Mouse (Mus musculus) forebrain, embryonic 10.5 days (tissue): ENCODE measurements around the gene Btbd9. TPM values are rescaled to one million over a fixed set of nuclear protein-coding genes. Genes with fewer than 3 reads are reported as not detected.
A peak's percentile ranks its signal among the peaks of the same experiment; 100 is the strongest.

ENCODE experiments used
- DNase-seq: peaks from one replicate; pipeline ENCODE4 v3.0.0-alpha.2; 2017; ENCODE audit warnings: low spot score; ENCODE audit errors: extremely low spot score
- H3K27ac ChIP-seq: fragments of 300-500 bp; sonication (generic); 2 replicates; pipeline ENCODE4 v1.5.1; 2016; ENCODE audit warnings: mild to moderate bottlenecking
- H3K27me3 ChIP-seq: fragments of 300-500 bp; sonication (generic); 2 replicates; pipeline ENCODE4 v1.6.1; 2016; ENCODE audit warnings: mild to moderate bottlenecking; ENCODE audit not compliant: poor library complexity, severe bottlenecking
- H3K36me3 ChIP-seq: fragments of 300-500 bp; sonication (generic); replicated peaks from 2 replicates; pipeline ENCODE4 v1.6.1; 2016; ENCODE audit warnings: mild to moderate bottlenecking, moderate library complexity
- H3K4me1 ChIP-seq: fragments of 300-500 bp; sonication (generic); 2 replicates; pipeline ENCODE4 v1.6.1; 2016
- H3K4me3 ChIP-seq: fragments of 300-500 bp; sonication (generic); 2 replicates; pipeline ENCODE4 v1.5.1; 2016; ENCODE audit warnings: mild to moderate bottlenecking, moderate library complexity
- H3K9me3 ChIP-seq: fragments of 300-500 bp; sonication (generic); 2 replicates; pipeline ENCODE4 v1.6.1; 2016; ENCODE audit warnings: mild to moderate bottlenecking, moderate library complexity
- WGBS: fragments of 180-500 bp; shearing (Covaris S2); methylation state at CpG from one replicate; pipeline ENCODE4 v1.1.7; 2016; 5-methylcytosine and 5-hydroxymethylcytosine counted together
- polyA plus RNA-seq: library from polyadenylated mRNA; unstranded; fragments of >200 nt; fragmentation: Nextera tagmentation; extraction: Ambion mirVana; gene quantifications from 2 replicates; pipeline ENCODE4 v1.2.1, GENCODE M21; 2016

The Btbd9 gene
- polyA plus RNA-seq, 1 experiment from 2014 or later, result 57.8 TPM

GRCm38 (mm10) chr17:30402871-30403270, 173.4 kb downstream of the Btbd9 start:
- Histone ChIP-seq H3K9me3 (0 out of 2 replicates have a peak, but pooled peaks cover 3% of the 10 kb centered on the region), H3K4me1 (peaks cover 4% of the 10 kb centered on the region; the same call in 1 of the 2 replicates), H3K27ac (no peak overlapping the region), H3K36me3 (peaks cover 2% of the 10 kb centered on the region; the same call in 1 of the 2 replicates), H3K4me3 (no peak overlapping the region), H3K27me3 (no peaks in the 10 kb centered on the region)
- WGBS, result 93% methylated on average over 3 of the region's 3 CpGs
- no peak for DNase-seq

GRCm38 (mm10) chr17:30395261-30395660, 181.0 kb downstream of the Btbd9 start:
- no peak overlapping the region for H3K27ac ChIP-seq
- peaks cover 4% of the 10 kb centered on the region; the same call in 1 of the 2 replicates for H3K9me3 ChIP-seq
- peaks cover 4% of the 10 kb centered on the region; the same call in 1 of the 2 replicates for H3K36me3 ChIP-seq

GRCm38 (mm10) chr17:30392031-30392430, 184.3 kb downstream of the Btbd9 start:
- Histone ChIP-seq H3K27ac (no peak overlapping the region), H3K27me3 (no peaks in the 10 kb centered on the region), H3K36me3 (0 out of 2 replicates have a peak, but pooled peaks cover 4% of the 10 kb centered on the region), H3K9me3 (peaks cover 4% of the 10 kb centered on the region; the same call in 1 of the 2 replicates), H3K4me1 (peaks cover 3% of the 10 kb centered on the region; the same call in 1 of the 2 replicates), H3K4me3 (no peak overlapping the region)
- no peak for DNase-seq
- WGBS, result 95% methylated on average over 4 of the region's 4 CpGs

More at GRCm38 (mm10) chr17:30395261-30395660, 181.0 kb downstream of the Btbd9 start:
- no peak overlapping the region for H3K4me3 ChIP-seq
- 86% methylated on average over 4 of the region's 4 CpGs for whole genome bisulfite sequencing
- DNase-seq, result no peak
- no peaks in the 10 kb centered on the region for H3K27me3 ChIP-seq
- peaks cover 3% of the 10 kb centered on the region; the same call in 1 of the 2 replicates for H3K4me1 ChIP-seq

- no peak for DNase-seq
- WGBS, result 89% methylated on average over 1 of the region's 1 CpGs
- Histone ChIP-seq H3K4me1 (peaks cover 3% of the 10 kb centered on the region; the same call in 1 of the 2 replicates), H3K27me3 (no peaks in the 10 kb centered on the region), H3K36me3 (0 out of 2 replicates have a peak, but pooled peaks cover 4% of the 10 kb centered on the region), H3K4me3 (no peak overlapping the region), H3K27ac (no peak overlapping the region), H3K9me3 (no peaks in the 10 kb centered on the region)
Measured at GRCm38 (mm10) chr17:30391220-30391619, 185.1 kb downstream of the Btbd9 start.

GRCm38 (mm10) chr17:30389686-30390085, 186.6 kb downstream of the Btbd9 start:
- Histone ChIP-seq H3K4me1 (peaks cover 3% of the 10 kb centered on the region; the same call in 1 of the 2 replicates), H3K9me3 (no peaks in the 10 kb centered on the region), H3K36me3 (no peaks in the 10 kb centered on the region), H3K27ac (no peak overlapping the region), H3K27me3 (no peaks in the 10 kb centered on the region), H3K4me3 (no peak overlapping the region)
- DNase-seq, result no peak

GRCm38 (mm10) chr17:30388817-30389216, 187.5 kb downstream of the Btbd9 start:
- DNase-seq, result no peak
- Histone ChIP-seq H3K4me1 (no peaks in the 10 kb centered on the region), H3K36me3 (no peaks in the 10 kb centered on the region), H3K27me3 (peaks cover under 1% of the 10 kb centered on the region; the same call in 1 of the 2 replicates), H3K9me3 (no peaks in the 10 kb centered on the region), H3K27ac (no peak overlapping the region), H3K4me3 (no peak overlapping the region)
- WGBS, result 86% methylated on average over 4 of the region's 4 CpGs

- H3K36me3 ChIP-seq, result no peaks in the 10 kb centered on the region
- H3K9me3 ChIP-seq, result no peaks in the 10 kb centered on the region
- WGBS, result 90% methylated on average over 3 of the region's 3 CpGs
- H3K27ac ChIP-seq, result no peak overlapping the region
- no peak for DNase-seq
- peaks cover 5% of the 10 kb centered on the region; the same call in 1 of the 2 replicates for H3K27me3 ChIP-seq
- H3K4me3 ChIP-seq, result no peak overlapping the region
- no peaks in the 10 kb centered on the region for H3K4me1 ChIP-seq
Measured at GRCm38 (mm10) chr17:30388391-30388790, 187.9 kb downstream of the Btbd9 start.

- WGBS, result 91% methylated on average over 9 of the region's 9 CpGs
- Histone ChIP-seq H3K36me3 (no peaks in the 10 kb centered on the region), H3K27ac (no peak overlapping the region), H3K4me3 (no peak overlapping the region), H3K27me3 (peaks cover 26% of the 10 kb centered on the region), H3K9me3 (no peaks in the 10 kb centered on the region), H3K4me1 (no peaks in the 10 kb centered on the region)
- no peak for DNase-seq
Measured at GRCm38 (mm10) chr17:30386241-30386640, 190.0 kb downstream of the Btbd9 start.

GRCm38 (mm10) chr17:30383649-30384048, 192.6 kb downstream of the Btbd9 start:
- Histone ChIP-seq H3K27me3 (peaks cover 44% of the 10 kb centered on the region), H3K27ac (no peak overlapping the region), H3K4me3 (no peak overlapping the region), H3K4me1 (peaks cover 14% of the 10 kb centered on the region), H3K36me3 (no peaks in the 10 kb centered on the region), H3K9me3 (no peaks in the 10 kb centered on the region)
- no peak for DNase-seq
- 92% methylated on average over 6 of the region's 6 CpGs for whole genome bisulfite sequencing

- no peak overlapping the region for H3K4me3 ChIP-seq
- peaks cover 77% of the 10 kb centered on the region for H3K27me3 ChIP-seq
- peaks cover 29% of the 10 kb centered on the region for H3K4me1 ChIP-seq
- peak; percentile 62 for DNase-seq
- peak overlapping the region; percentile 81 for H3K27ac ChIP-seq
- 10% methylated on average over 5 of the region's 5 CpGs for WGBS
- H3K36me3 ChIP-seq, result no peaks in the 10 kb centered on the region
- no peaks in the 10 kb centered on the region; the same call in 1 of the 2 replicates for H3K9me3 ChIP-seq
Measured at GRCm38 (mm10) chr17:30378221-30379010, 197.9 kb downstream of the Btbd9 start.

- Histone ChIP-seq H3K4me3 (no peak overlapping the region), H3K36me3 (no peaks in the 10 kb centered on the region), H3K9me3 (no peaks in the 10 kb centered on the region; the same call in 1 of the 2 replicates), H3K4me1 (peaks cover 29% of the 10 kb centered on the region), H3K27me3 (peaks cover 76% of the 10 kb centered on the region), H3K27ac (peak overlapping the region; percentile 81)
- WGBS, result 10% methylated on average over 1 of the region's 1 CpGs
- peak; percentile 35 for DNase-seq
Measured at GRCm38 (mm10) chr17:30377754-30378153, 198.5 kb downstream of the Btbd9 start.

GRCm38 (mm10) chr17:30375107-30375506, 201.2 kb downstream of the Btbd9 start:
- Histone ChIP-seq H3K4me1 (peaks cover 31% of the 10 kb centered on the region), H3K27me3 (peaks cover 59% of the 10 kb centered on the region), H3K36me3 (no peaks in the 10 kb centered on the region), H3K9me3 (no peaks in the 10 kb centered on the region; the same call in 1 of the 2 replicates), H3K27ac (no peak overlapping the region), H3K4me3 (no peak overlapping the region)
- WGBS, result 89% methylated on average over 1 of the region's 1 CpGs
- DNase-seq, result no peak

- no peaks in the 10 kb centered on the region for H3K9me3 ChIP-seq
- peak overlapping the region; percentile 70; the same call in 1 of the 2 replicates for H3K27ac ChIP-seq
- no peak for DNase-seq
- 35% methylated on average over 2 of the region's 2 CpGs for whole genome bisulfite sequencing
- H3K4me3 ChIP-seq, result no peak overlapping the region
- peaks cover 55% of the 10 kb centered on the region for H3K4me1 ChIP-seq
- H3K36me3 ChIP-seq, result no peaks in the 10 kb centered on the region
- peaks cover 13% of the 10 kb centered on the region for H3K27me3 ChIP-seq
Measured at GRCm38 (mm10) chr17:30368559-30368958, 207.7 kb downstream of the Btbd9 start.
